Comparison of ENCODE assay signal across 14 mouse cellular contexts in the genomic region with DNA sequence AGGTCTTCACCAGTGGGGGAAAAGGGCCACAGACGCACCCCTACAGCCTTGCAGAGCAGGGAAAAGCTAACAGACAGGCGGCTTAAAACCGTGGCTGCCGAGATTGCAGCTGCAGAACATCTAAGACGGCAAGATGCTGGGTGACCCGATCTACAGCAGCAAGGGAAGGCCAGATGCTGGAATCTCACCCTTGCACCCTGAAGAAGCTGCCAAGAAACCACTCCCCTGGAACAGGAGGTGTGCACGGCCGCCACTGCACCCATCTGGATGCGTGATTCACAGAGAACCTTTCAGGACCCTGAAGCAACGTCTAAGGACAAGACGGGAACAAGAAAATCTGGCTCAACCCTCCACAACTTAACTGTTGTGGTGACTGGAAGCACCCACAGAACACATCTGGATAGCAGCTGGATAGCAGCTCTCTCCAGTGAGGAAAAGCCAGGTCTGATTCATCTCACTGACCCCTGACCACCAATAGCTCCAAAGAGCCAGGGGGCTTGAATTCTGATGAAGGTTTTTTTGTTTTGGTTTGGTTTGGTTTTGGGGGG. TPM values are rescaled to one million over a fixed set of nuclear protein-coding genes. Genes with fewer than 3 reads are reported as not detected.
DNase-seq lines count a peak whose midpoint lies in the region; ATAC-seq lines count a peak whose summit lies in the region.
"Had no signal": no experiment of that assay in that cellular context is flagged by ENCODE, and none has a peak within 500 bp of the region (broad histone marks: within the 10 kb centered on the region; RNA-seq: fewer than 3 reads in every experiment).

No protein-coding gene starts in this region.

- 75% methylated on average over 11 of the region's 11 CpGs for WGBS in hindbrain, embryonic 10.5 days
- WGBS in hindbrain, embryonic 12.5 days: 77% methylated on average over 11 of the region's 11 CpGs
- WGBS in neural tube, embryonic 15.5 days: 74% methylated on average over 11 of the region's 11 CpGs

- H3K4me1 ChIP-seq in hindbrain, embryonic 10.5 days (replicated peaks): peaks cover 99% of the 10 kb centered on the region
- peaks cover 89% of the 10 kb centered on the region for H3K4me1 ChIP-seq in hindbrain, embryonic 12.5 days
- H3K4me1 ChIP-seq in neural tube, embryonic 15.5 days: peaks cover 51% of the 10 kb centered on the region

- no peak overlapping the region for H3K4me2 ChIP-seq in hindbrain, embryonic 12.5 days (replicated peaks)
- H3K4me2 ChIP-seq in neural tube, embryonic 15.5 days: no peak overlapping the region
- H3K4me2 ChIP-seq: liver, embryonic 15.5 days had no signal

- H3K27me3 ChIP-seq in hindbrain, embryonic 10.5 days (ENCODE audit: insufficient read depth, poor library complexity, severe bottlenecking): no peaks in the 10 kb centered on the region
- no peaks in the 10 kb centered on the region for H3K27me3 ChIP-seq in hindbrain, embryonic 12.5 days
- no peaks in the 10 kb centered on the region for H3K27me3 ChIP-seq in neural tube, embryonic 15.5 days (replicated peaks)
- H3K27me3 ChIP-seq: liver, embryonic 15.5 days had no signal

- H3K27ac ChIP-seq in hindbrain, embryonic 10.5 days: peak overlapping the region; percentile 13
- no peak overlapping the region; the same call in 1 of the 2 replicates for H3K27ac ChIP-seq in hindbrain, embryonic 12.5 days
- H3K27ac ChIP-seq in neural tube, embryonic 15.5 days (replicated peaks): no peak overlapping the region
- H3K27ac ChIP-seq: liver, embryonic 15.5 days; stomach, postnatal 0 days had no signal

- DNase-seq in hindbrain, embryonic 10.5 days (ENCODE audit: low spot score): no peak
- peak; percentile 44 for DNase-seq in neural tube, embryonic 10.5 days (ENCODE audit: extremely low spot score, low spot score)
- peak; percentile 50 for DNase-seq in kidney, postnatal 10 days
- DNase-seq in retina, postnatal 1 day: peak; percentile 39
- DNase-seq in cerebellum, postnatal 25 days: no peak
- DNase-seq: layer of hippocampus, adult 9-11 months; lung, postnatal 4 days; thymus, postnatal 25 days had no signal

- no peaks in the 10 kb centered on the region for H3K9me3 ChIP-seq in hindbrain, embryonic 10.5 days
- H3K9me3 ChIP-seq in hindbrain, embryonic 12.5 days (replicated peaks): no peaks in the 10 kb centered on the region
- no peaks in the 10 kb centered on the region for H3K9me3 ChIP-seq in neural tube, embryonic 15.5 days (replicated peaks)
- H3K9me3 ChIP-seq: liver, embryonic 15.5 days had no signal

- H3K4me3 ChIP-seq in hindbrain, embryonic 10.5 days: no peak overlapping the region
- H3K4me3 ChIP-seq in hindbrain, embryonic 12.5 days: no peak overlapping the region
- no peak overlapping the region for H3K4me3 ChIP-seq in neural tube, embryonic 15.5 days (replicated peaks)
- H3K4me3 ChIP-seq: liver, embryonic 15.5 days had no signal

- peaks cover 84% of the 10 kb centered on the region for H3K36me3 ChIP-seq in hindbrain, embryonic 10.5 days
- H3K36me3 ChIP-seq in hindbrain, embryonic 12.5 days: peaks cover 64% of the 10 kb centered on the region
- H3K36me3 ChIP-seq in neural tube, embryonic 15.5 days: peaks cover 19% of the 10 kb centered on the region

- no peak for ATAC-seq in hindbrain, embryonic 12.5 days (ENCODE audit: low FRiP score)
- no peak for ATAC-seq in neural tube, embryonic 15.5 days (ENCODE audit: low FRiP score)
- ATAC-seq in granulocyte monocyte progenitor cell, adult 5-6 weeks (replicated peaks; ENCODE audit: poor library complexity, severe bottlenecking): no peak
- ATAC-seq: CD4-positive, CD25-positive, alpha-beta regulatory T cell, adult 4 months had no signal

- no peak overlapping the region for H3K9ac ChIP-seq in hindbrain, embryonic 12.5 days
- H3K9ac ChIP-seq in neural tube, embryonic 15.5 days (replicated peaks): no peak overlapping the region
- H3K9ac ChIP-seq: liver, embryonic 15.5 days had no signal

RNA-seq across cellular contexts. Expression of a gene that starts 11.0 kb away (rescaled TPM):
- polyA plus RNA-seq in hindbrain, embryonic 10.5 days (2016; fragmentation: Nextera tagmentation; extraction: Ambion mirVana): 27.3 and 29.9 TPM in 2 replicates
- polyA plus RNA-seq in hindbrain, embryonic 12.5 days (2016; fragmentation: Nextera tagmentation; extraction: Ambion mirVana): 34.8 and 35.9 TPM in 2 replicates
- polyA plus RNA-seq in neural tube, embryonic 15.5 days (2015; fragmentation: Nextera tagmentation; extraction: Ambion mirVana): 17.3 and 20.7 TPM in 2 replicates
- 35.2 and 39.6 TPM in 2 replicates for total RNA-seq in granulocyte monocyte progenitor cell, adult 5-6 weeks (2014; fragmentation: Nextera tagmentation)
- total RNA-seq in granulocyte monocyte progenitor cell, adult 5-6 weeks (2017): 33.6 and 34.7 TPM in 2 replicates

Comparison
In these comparisons a context has a peak if more than half of its experiments do, and no peak if none do; other contexts are left out.
1. DNase-seq: peak in neural tube, embryonic 10.5 days (single experiment), kidney, postnatal 10 days (single experiment) and retina, postnatal 1 day (single experiment); none in hindbrain, embryonic 10.5 days (single experiment) and cerebellum, postnatal 25 days (0 of 2).